Mouse (Mus musculus): Measurements from ENCODE around the gene Fignl1. TPM values are rescaled to one million over a fixed set of nuclear protein-coding genes. Genes with fewer than 3 reads are reported as not detected.

Fignl1 gene
- polyA plus RNA-seq, 1 experiment = 0.28 TPM

DNA sequence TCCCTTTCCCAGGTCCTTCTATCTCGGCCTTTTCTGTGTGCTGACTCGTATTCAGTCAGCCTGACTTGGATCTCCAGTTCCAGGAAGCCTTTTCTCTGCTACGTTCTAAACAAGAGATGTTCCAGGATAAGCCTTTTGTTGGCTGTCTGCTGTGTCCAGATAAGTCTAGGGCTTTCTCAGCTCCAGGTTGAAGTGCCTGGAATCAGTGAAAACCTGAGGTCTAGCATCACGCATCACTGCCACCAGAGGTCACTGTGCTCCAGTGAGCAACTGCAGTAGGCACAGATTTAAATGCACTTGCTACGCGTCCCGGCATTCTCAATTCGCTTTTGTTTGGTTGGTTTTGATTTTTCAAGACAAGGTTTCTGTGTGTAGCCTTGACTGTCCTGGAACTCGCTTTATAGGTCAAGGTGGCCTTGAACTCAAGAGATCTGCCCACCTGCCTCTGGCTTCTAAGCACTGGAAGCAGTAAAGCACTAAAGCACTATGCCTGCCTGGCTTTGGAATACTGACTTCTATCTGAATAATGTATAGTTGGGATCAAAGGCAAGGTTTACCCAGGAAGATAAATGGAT, 3.2 kb upstream of the Fignl1 start:
- peak; percentile 80 for DNase-seq
- no peaks in the 10 kb centered on the region for H3K27me3 ChIP-seq (replicated peaks; ENCODE audit: control insufficient read depth, insufficient read depth, low read length)

DNA sequence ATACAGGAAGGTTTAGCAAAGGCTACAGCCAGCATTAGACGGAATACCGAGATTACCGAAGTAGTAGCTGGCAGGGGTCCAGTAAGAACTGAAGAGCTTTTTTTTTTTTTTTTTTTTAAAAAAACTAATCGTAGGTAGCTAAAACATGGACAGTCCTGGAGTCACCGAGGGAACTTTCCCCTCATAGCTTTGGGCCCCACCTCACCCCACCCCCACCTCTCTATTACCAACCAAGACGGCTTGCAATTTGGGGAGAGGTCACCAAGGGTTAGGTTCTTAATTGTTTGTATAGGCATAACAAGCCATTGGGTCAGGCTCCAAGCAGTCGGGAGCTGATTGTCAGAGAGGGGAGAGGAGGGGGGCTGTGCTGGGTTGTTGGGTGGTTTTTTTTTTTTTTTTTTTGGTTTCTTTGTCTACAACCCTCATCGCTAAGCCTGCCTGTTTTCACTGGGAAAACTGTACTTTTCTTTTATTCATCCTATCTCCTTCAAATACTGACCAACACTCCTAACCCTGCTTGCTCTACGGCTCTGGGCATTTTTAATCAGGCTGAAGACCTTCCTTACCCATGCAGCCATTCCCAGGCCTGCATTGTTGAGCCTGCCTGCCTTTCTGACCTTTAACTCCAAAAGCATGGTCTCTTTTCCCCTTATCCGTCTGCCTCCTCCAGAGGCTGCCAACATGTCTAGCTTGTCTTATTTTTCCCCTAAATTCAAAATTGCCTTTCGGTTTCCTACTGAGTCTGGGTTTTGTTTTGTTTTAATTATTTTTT, 828 bp upstream of the Fignl1 start:
- no peak for DNase-seq
- peak overlapping the region; percentile 92 for H3K27ac ChIP-seq (ENCODE audit: insufficient read depth, low read depth, low read length)
- no peaks in the 10 kb centered on the region for H3K4me1 ChIP-seq (ENCODE audit: control insufficient read depth, insufficient read depth, low read length)
- peak overlapping the region; percentile 85 for H3K4me3 ChIP-seq (ENCODE audit: insufficient read depth, low read depth, low read length)
- no peaks in the 10 kb centered on the region for H3K36me3 ChIP-seq (ENCODE audit: control insufficient read depth, insufficient read depth, low read length)
- TF ChIP-seq POLR2A (IDR thresholded peaks at IDR 0.05; ENCODE audit: low read depth, low read length) (no peak), CTCF (conservative IDR thresholded peaks at IDR 0.05; ENCODE audit: insufficient read depth, insufficient read length, low read depth, low read length) (no peak)
- H3K27me3 ChIP-seq (replicated peaks; ENCODE audit: control insufficient read depth, insufficient read depth, low read length) = no peaks in the 10 kb centered on the region
- WGBS = 14% methylated on average over 11 of the region's 11 CpGs

More for the DNA sequence above, 3.2 kb upstream of the Fignl1 start:
- TF ChIP-seq POLR2A (IDR thresholded peaks at IDR 0.05; ENCODE audit: low read depth, low read length) (no peak), CTCF (conservative IDR thresholded peaks at IDR 0.05; ENCODE audit: insufficient read depth, insufficient read length, low read depth, low read length) (peak; percentile 96)
- no peaks in the 10 kb centered on the region for H3K36me3 ChIP-seq (ENCODE audit: control insufficient read depth, insufficient read depth, low read length)
- H3K4me1 ChIP-seq (ENCODE audit: control insufficient read depth, insufficient read depth, low read length) = no peaks in the 10 kb centered on the region
- no peak overlapping the region for H3K4me3 ChIP-seq (ENCODE audit: insufficient read depth, low read depth, low read length)
- H3K27ac ChIP-seq (ENCODE audit: insufficient read depth, low read depth, low read length) = no peak overlapping the region
- WGBS = 26% methylated on average over 9 of the region's 9 CpGs

DNA sequence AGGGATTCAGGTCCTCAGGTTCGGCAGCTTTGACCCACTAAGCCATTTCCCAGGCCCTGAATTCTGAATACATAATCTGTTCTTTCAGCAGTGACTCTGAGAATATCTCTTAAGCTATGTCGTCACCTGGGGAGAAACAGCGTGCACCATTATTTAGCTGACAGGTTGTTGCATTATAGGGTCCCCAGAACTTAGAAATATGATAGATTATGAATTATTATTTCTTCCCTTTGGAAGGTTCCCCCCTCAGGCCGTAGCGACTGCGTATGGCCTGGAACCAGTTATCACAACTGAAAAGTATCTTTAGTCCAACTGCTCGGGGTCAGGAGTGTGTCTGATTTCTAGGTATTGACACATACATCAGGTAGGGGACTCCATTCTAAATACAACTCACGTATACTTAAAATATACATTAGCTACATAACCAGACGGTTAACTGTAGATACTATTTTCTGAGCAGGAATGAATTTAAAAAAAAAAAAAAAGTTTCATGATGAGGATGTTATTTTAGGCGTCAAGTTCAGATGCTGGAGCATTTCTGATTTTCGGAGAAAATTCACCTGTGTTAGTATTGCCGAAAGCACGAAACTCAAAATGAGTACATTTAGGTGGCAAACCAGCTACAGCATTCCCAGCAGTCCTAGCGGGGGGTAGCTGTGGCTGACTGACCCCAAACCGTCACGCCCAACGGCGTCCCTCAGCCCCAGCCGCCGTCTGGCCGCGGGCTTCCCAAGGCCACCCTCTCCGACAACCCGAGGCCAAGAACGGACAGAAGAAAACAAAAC, 535 bp downstream of the Fignl1 start:
- Histone ChIP-seq H3K4me3 (ENCODE audit: insufficient read depth, low read depth, low read length) (peak overlapping the region; percentile 83), H3K27me3 (replicated peaks; ENCODE audit: control insufficient read depth, insufficient read depth, low read length) (no peaks in the 10 kb centered on the region), H3K36me3 (ENCODE audit: control insufficient read depth, insufficient read depth, low read length) (no peaks in the 10 kb centered on the region), H3K4me1 (ENCODE audit: control insufficient read depth, insufficient read depth, low read length) (no peaks in the 10 kb centered on the region), H3K27ac (ENCODE audit: insufficient read depth, low read depth, low read length) (no peak overlapping the region)
- TF ChIP-seq CTCF (conservative IDR thresholded peaks at IDR 0.05; ENCODE audit: insufficient read depth, insufficient read length, low read depth, low read length) = no peak
- TF ChIP-seq POLR2A (IDR thresholded peaks at IDR 0.05; ENCODE audit: low read depth, low read length) = no peak
- no peak for DNase-seq
- WGBS = 5% methylated on average over 25 of the region's 25 CpGs

DNA sequence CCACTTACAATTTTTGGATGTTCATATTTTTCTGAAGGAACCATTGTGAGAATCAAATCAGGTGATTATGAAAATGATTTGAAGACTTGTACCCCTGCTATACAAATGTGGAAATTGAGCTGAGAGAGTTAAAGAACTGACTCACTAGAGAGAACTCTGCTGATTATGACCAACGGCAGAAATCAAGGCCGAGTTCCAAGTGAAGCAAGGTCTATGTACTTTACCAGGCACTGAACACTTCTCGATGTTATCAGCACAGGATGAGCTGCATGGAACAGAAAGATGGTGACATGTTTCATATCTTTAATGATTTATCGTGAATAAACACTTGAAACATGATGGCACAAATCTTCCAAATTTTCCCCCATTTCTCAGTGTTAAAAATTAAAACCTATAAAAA, 2.8 kb downstream of the Fignl1 start:
- no peak overlapping the region for H3K27ac ChIP-seq (ENCODE audit: insufficient read depth, low read depth, low read length)
- no peaks in the 10 kb centered on the region for H3K4me1 ChIP-seq (ENCODE audit: control insufficient read depth, insufficient read depth, low read length)
- H3K27me3 ChIP-seq (replicated peaks; ENCODE audit: control insufficient read depth, insufficient read depth, low read length) = no peaks in the 10 kb centered on the region
- no peak overlapping the region for H3K4me3 ChIP-seq (ENCODE audit: insufficient read depth, low read depth, low read length)
- 84% methylated on average over 4 of the region's 4 CpGs for WGBS
- DNase-seq = no peak
- TF ChIP-seq POLR2A (IDR thresholded peaks at IDR 0.05; ENCODE audit: low read depth, low read length) (no peak), CTCF (conservative IDR thresholded peaks at IDR 0.05; ENCODE audit: insufficient read depth, insufficient read length, low read depth, low read length) (no peak)
- H3K36me3 ChIP-seq (ENCODE audit: control insufficient read depth, insufficient read depth, low read length) = no peaks in the 10 kb centered on the region

DNA sequence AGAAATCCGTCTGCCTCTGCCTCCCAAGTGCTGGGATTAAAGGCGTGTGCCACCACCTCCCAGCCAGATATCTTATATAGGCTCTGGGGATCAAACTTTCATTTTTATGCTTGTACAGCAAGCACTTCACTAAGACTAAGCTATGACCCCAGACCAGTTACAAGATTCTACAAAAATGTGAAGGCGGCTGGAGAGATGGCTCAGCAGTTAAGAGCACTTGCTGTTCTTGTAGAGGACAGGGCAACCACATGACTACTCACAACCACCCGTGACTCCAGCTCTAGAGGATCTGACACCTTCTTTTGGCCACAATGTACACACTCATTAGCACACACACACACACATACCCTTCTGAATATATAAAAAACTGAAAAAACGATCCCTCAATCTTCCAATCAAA, 4.3 kb downstream of the Fignl1 start:
- Histone ChIP-seq H3K36me3 (ENCODE audit: control insufficient read depth, insufficient read depth, low read length) (no peaks in the 10 kb centered on the region), H3K27me3 (replicated peaks; ENCODE audit: control insufficient read depth, insufficient read depth, low read length) (no peaks in the 10 kb centered on the region), H3K4me3 (ENCODE audit: insufficient read depth, low read depth, low read length) (no peak overlapping the region), H3K27ac (ENCODE audit: insufficient read depth, low read depth, low read length) (no peak overlapping the region), H3K4me1 (ENCODE audit: control insufficient read depth, insufficient read depth, low read length) (no peaks in the 10 kb centered on the region)
- TF ChIP-seq CTCF (conservative IDR thresholded peaks at IDR 0.05; ENCODE audit: insufficient read depth, insufficient read length, low read depth, low read length) = no peak
- TF ChIP-seq POLR2A (IDR thresholded peaks at IDR 0.05; ENCODE audit: low read depth, low read length) = no peak
- 88% methylated on average over 5 of the region's 5 CpGs for WGBS
- no peak for DNase-seq

DNA sequence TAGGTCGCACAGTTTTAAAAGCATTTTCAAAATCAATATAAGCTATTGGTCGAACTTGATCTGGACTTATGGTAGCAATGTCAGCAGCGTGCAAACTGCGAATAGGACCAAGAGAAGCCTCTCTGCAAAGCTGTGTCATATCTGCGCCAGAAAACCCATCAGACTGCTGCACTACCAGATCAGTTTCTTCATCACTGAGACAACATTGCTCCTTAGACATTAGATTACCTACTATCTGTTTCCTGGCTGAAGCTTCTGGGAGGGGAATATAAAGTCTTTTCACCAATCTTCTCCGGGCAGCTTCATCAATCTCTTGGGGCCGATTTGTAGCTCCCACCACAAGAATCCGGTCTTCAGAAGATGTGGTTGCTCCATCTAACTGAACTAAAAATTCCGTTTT, 7.7 kb downstream of the Fignl1 start:
- TF ChIP-seq POLR2A (IDR thresholded peaks at IDR 0.05; ENCODE audit: low read depth, low read length) (no peak), CTCF (conservative IDR thresholded peaks at IDR 0.05; ENCODE audit: insufficient read depth, insufficient read length, low read depth, low read length) (no peak)
- no peak for DNase-seq
- no peaks in the 10 kb centered on the region for H3K27me3 ChIP-seq (replicated peaks; ENCODE audit: control insufficient read depth, insufficient read depth, low read length)
- WGBS = 95% methylated on average over 9 of the region's 9 CpGs
- H3K36me3 ChIP-seq (ENCODE audit: control insufficient read depth, insufficient read depth, low read length) = no peaks in the 10 kb centered on the region
- H3K27ac ChIP-seq (ENCODE audit: insufficient read depth, low read depth, low read length) = no peak overlapping the region
- H3K4me1 ChIP-seq (ENCODE audit: control insufficient read depth, insufficient read depth, low read length) = no peaks in the 10 kb centered on the region
- H3K4me3 ChIP-seq (ENCODE audit: insufficient read depth, low read depth, low read length) = no peak overlapping the region

DNA sequence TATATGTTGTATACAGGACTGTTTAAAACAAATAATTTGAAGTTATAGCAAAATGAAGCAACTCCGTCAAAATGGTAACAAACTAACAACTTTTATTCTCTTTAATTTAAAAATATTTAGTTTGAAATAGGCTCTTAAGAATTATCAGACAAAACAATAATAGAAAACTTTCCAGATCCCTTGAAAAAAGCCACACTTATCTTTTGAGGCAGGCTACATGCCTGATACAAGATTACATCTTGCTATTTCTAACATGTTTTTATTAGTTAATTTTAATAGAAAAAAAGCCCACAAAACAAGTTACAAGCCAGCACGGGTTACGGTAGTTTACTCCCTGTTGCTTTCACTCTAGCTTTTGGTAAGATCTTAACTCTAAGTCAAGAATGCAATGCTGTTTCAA, 8.5 kb downstream of the Fignl1 start:
- DNase-seq = no peak
- Histone ChIP-seq H3K27ac (ENCODE audit: insufficient read depth, low read depth, low read length) (no peak overlapping the region), H3K36me3 (ENCODE audit: control insufficient read depth, insufficient read depth, low read length) (no peaks in the 10 kb centered on the region), H3K27me3 (replicated peaks; ENCODE audit: control insufficient read depth, insufficient read depth, low read length) (no peaks in the 10 kb centered on the region), H3K4me3 (ENCODE audit: insufficient read depth, low read depth, low read length) (no peak overlapping the region), H3K4me1 (ENCODE audit: control insufficient read depth, insufficient read depth, low read length) (no peaks in the 10 kb centered on the region)
- WGBS = 83% methylated on average over 3 of the region's 3 CpGs
- no peak for TF ChIP-seq CTCF (conservative IDR thresholded peaks at IDR 0.05; ENCODE audit: insufficient read depth, insufficient read length, low read depth, low read length)
- no peak for TF ChIP-seq POLR2A (IDR thresholded peaks at IDR 0.05; ENCODE audit: low read depth, low read length)
